Mouse (Mus musculus) CH12.LX (cell line): Measurements from ENCODE around the gene Inpp4b. TPM values are rescaled to one million over a fixed set of nuclear protein-coding genes. Genes with fewer than 3 reads are reported as not detected.

Experiments
- DNase-seq: peaks from one replicate; pipeline ENCODE4 v3.0.0-alpha.2; 2013; ENCODE audit errors: extremely low read depth
- H3K27ac ChIP-seq: 2 replicates; pipeline ENCODE4 v1.5.1; 2012; ENCODE audit warnings: low read depth, mild to moderate bottlenecking, control low read depth, moderate library complexity; ENCODE audit not compliant: insufficient read depth
- H3K27me3 ChIP-seq: replicated peaks from 2 replicates; pipeline ENCODE3; 2012; ENCODE audit warnings: inconsistent platforms
- H3K36me3 ChIP-seq, 2 experiments: replicated peaks in 1 of 2; 2 replicates each; pipeline versions ENCODE3 to v1.6.1; 2012; ENCODE audit warnings: inconsistent platforms in 1 of 2, low read length in 1 of 2, mild to moderate bottlenecking in 1 of 2, mixed read lengths in 1 of 2, moderate library complexity in 1 of 2; ENCODE audit not compliant: control insufficient read depth in 1 of 2, insufficient read depth in 1 of 2
- H3K4me1 ChIP-seq, 2 experiments: 2 replicates each; pipeline ENCODE4 v1.6.1; 2012; ENCODE audit warnings: inconsistent platforms in 1 of 2, moderate library complexity in 1 of 2; ENCODE audit not compliant: insufficient read depth in 2 of 2, control insufficient read depth in 1 of 2
- H3K4me2 ChIP-seq: 2 replicates; pipeline ENCODE4 v1.6.1; 2012; ENCODE audit warnings: low read depth, mild to moderate bottlenecking, control low read depth; ENCODE audit not compliant: poor library complexity, insufficient read depth, severe bottlenecking
- H3K4me3 ChIP-seq, 3 experiments: fragments of 150-350 bp in 1 of 3; sonication (generic) in 1 of 3; replicated peaks in 1 of 3; 2 replicates each; pipeline versions ENCODE3 to v1.5.1; 2011 to 2012; ENCODE audit warnings: low read depth in 2 of 3, low read length in 2 of 3, mild to moderate bottlenecking in 2 of 3, moderate library complexity in 2 of 3, control low read depth in 1 of 3, improper control_type of control experiment in 1 of 3, inconsistent platforms in 1 of 3, mixed read lengths in 1 of 3; ENCODE audit not compliant: poor library complexity in 1 of 3
- H3K79me2 ChIP-seq: replicated peaks from 2 replicates; pipeline ENCODE4 v1.6.1; 2012; ENCODE audit warnings: mild to moderate bottlenecking, moderate library complexity; ENCODE audit not compliant: control insufficient read depth, poor library complexity, insufficient read depth, severe bottlenecking; ENCODE audit errors: extremely low read depth
- H3K9ac ChIP-seq: 2 replicates; pipeline ENCODE4 v1.6.1; 2012; ENCODE audit warnings: low read depth, mild to moderate bottlenecking, control low read depth, moderate library complexity; ENCODE audit not compliant: insufficient read depth
- H3K9me3 ChIP-seq: replicated peaks from 2 replicates; pipeline ENCODE3; 2012; ENCODE audit warnings: low read length, inconsistent platforms, mixed read lengths
- CHD1 ChIP-seq: IDR thresholded peaks from 2 replicates; pipeline ENCODE4 v1.6.1; 2012; ENCODE audit warnings: low read depth, low read length, improper control_type of control experiment, inconsistent platforms
- CTCF ChIP-seq, 2 experiments: IDR thresholded peaks in 1 of 2; conservative IDR thresholded peaks in 1 of 2; 2 replicates each; pipeline ENCODE4 v1.5.1; 2011 to 2012; ENCODE audit warnings: low read depth in 2 of 2, low read length in 2 of 2, improper control_type of control experiment in 1 of 2, inconsistent platforms in 1 of 2, mild to moderate bottlenecking in 1 of 2, moderate library complexity in 1 of 2
- E2F4 ChIP-seq: IDR thresholded peaks from 2 replicates; pipeline ENCODE4 v1.6.1; 2011; ENCODE audit warnings: low read depth, low read length, improper control_type of control experiment; ENCODE audit not compliant: insufficient replicate concordance
- EP300 ChIP-seq: IDR thresholded peaks from 2 replicates; pipeline ENCODE4 v1.6.1; 2011; ENCODE audit warnings: low read length, improper control_type of control experiment
- ETS1 ChIP-seq: conservative IDR thresholded peaks from 2 replicates; pipeline ENCODE4 v1.6.1; 2012; ENCODE audit warnings: low read depth, mild to moderate bottlenecking, inconsistent platforms, low read length, improper control_type of control experiment, moderate library complexity
- IRF4 ChIP-seq: IDR thresholded peaks from 2 replicates; pipeline ENCODE4 v1.6.1; 2014; ENCODE audit warnings: low read depth, mild to moderate bottlenecking, inconsistent platforms, low read length, improper control_type of control experiment
- MAZ ChIP-seq: IDR thresholded peaks from 2 replicates; pipeline ENCODE4 v1.6.1; 2012; ENCODE audit warnings: low read depth, mild to moderate bottlenecking, inconsistent platforms, low read length, improper control_type of control experiment, moderate library complexity
- MEF2A ChIP-seq: IDR thresholded peaks from 2 replicates; pipeline ENCODE4 v1.6.1; 2014; ENCODE audit warnings: low read depth, mild to moderate bottlenecking, inconsistent platforms, low read length, improper control_type of control experiment, borderline replicate concordance
- MYC ChIP-seq: IDR thresholded peaks from 2 replicates; pipeline ENCODE4 v1.6.1; 2011; ENCODE audit warnings: low read depth, mild to moderate bottlenecking, improper control_type of control experiment, low read length
- NRF1 ChIP-seq: IDR thresholded peaks from 2 replicates; pipeline ENCODE4 v1.6.1; 2014; ENCODE audit warnings: low read depth, mild to moderate bottlenecking, inconsistent platforms, low read length, improper control_type of control experiment, moderate library complexity
- PAX5 ChIP-seq: IDR thresholded peaks from 2 replicates; pipeline ENCODE4 v1.6.1; 2012; ENCODE audit warnings: low read length, inconsistent platforms, mixed read lengths
- POLR2AphosphoS2 ChIP-seq: IDR thresholded peaks from 2 replicates; pipeline ENCODE4 v1.6.1; 2011; ENCODE audit warnings: low read depth, low read length, improper control_type of control experiment
- USF2 ChIP-seq: conservative IDR thresholded peaks from 2 replicates; pipeline ENCODE4 v1.6.1; 2011; ENCODE audit warnings: low read depth, low read length, improper control_type of control experiment
- ZC3H11A ChIP-seq: IDR thresholded peaks from 2 replicates; pipeline ENCODE4 v1.6.1; 2012; ENCODE audit warnings: low read depth, mild to moderate bottlenecking, inconsistent platforms, low read length, improper control_type of control experiment
- dilution Hi-C: fragments of 300-500 bp; cut with MboI; formaldehyde crosslinking; loops from 2 replicates; pipeline ENCODE4 v1.14.3; 2020; ENCODE audit warnings: low sequenced_read_pairs; ENCODE audit not compliant: extremely low pct_unique_long_range_greater_than_20kb, extremely low pct_ligation_motif_present
- in situ Hi-C: fragments of 300-500 bp; cut with MboI; formaldehyde crosslinking; loops from 3 replicates; pipeline ENCODE4 v1.14.3; 2019; ENCODE audit warnings: low sequenced_read_pairs, low pct_ligation_motif_present, low pct_unique_long_range_greater_than_20kb, mixed read lengths
- polyA plus RNA-seq: library from polyadenylated mRNA; unstranded; fragments of >175 nt; gene quantifications from 2 replicates; pipeline ENCODE4 v1.2.1, GENCODE M21; 2012; ENCODE audit warnings: low read depth; ENCODE audit not compliant: insufficient read length
- total RNA-seq, 2 experiments: library from RNA; depleted of rRNA; stranded (reverse); fragments of 300-350 nt in 1 of 2; fragments of >200 nt in 1 of 2; gene quantifications; 2 replicates each; pipeline ENCODE4 v1.2.3; 2012 to 2014

The Inpp4b gene
- total and polyA plus RNA-seq, 3 experiments, result 3.0 to 4.9 (median 3.4) TPM

DNA sequence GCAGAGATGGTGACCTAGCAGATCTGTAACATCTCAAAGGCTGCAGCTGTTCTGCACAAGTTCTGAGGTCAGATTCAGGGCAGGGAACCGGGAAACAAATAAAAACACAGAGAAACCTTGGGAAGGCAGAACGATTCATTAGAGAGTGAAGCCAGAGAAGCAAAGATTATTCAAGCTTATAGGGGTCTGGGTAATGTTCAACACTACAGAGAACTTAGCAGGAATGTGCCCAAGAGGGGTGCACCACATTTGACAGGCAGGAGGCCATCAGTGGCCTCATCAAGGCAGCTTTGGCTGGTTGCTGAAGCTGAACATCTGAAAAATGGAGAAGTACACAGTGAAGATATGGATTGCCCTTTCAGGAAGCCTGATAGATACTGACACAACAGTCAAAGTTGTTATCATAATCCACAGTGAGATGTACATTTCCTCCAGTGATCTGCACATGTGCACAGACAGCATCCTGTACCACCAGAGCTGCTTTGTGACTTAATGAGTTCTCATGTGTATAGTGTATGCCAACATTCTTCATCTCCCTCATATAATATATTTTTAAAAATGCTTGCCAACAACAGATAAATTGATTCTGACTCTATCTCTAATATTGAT, 148.8 kb downstream of the Inpp4b start:
- dilution Hi-C loops (no loop called here), in situ Hi-C loops (loop anchor here (10.0 kb wide), 1 partner anchor 324 kb away; no protein-coding TSS in a partner anchor)
- Histone ChIP-seq H3K27ac (no peak overlapping the region), H3K4me3 (no peak overlapping the region), H3K9ac (no peak overlapping the region), H3K79me2 (no peaks in the 10 kb centered on the region), H3K36me3 (no peaks in the 10 kb centered on the region), H3K27me3 (no peaks in the 10 kb centered on the region), H3K4me1 (peaks cover 0 to 14% of the 10 kb centered on the region in 2 experiments; a peak in 1 of 4 replicates), H3K4me2 (no peak overlapping the region), H3K9me3 (no peaks in the 10 kb centered on the region)
- TF ChIP-seq POLR2AphosphoS2, result no peak
- TF ChIP-seq IRF4, result no peak
- TF ChIP-seq CTCF (conservative IDR thresholded peaks at IDR 0.05 in 1 of 2, IDR thresholded peaks at IDR 0.05 in 1 of 2; ENCODE audit: low read depth in 2 of 2, low read length in 2 of 2), result no peak
- TF ChIP-seq MEF2A, result no peak
- no peak for TF ChIP-seq PAX5
- no peak for TF ChIP-seq CHD1
- TF ChIP-seq MAZ, result no peak
- TF ChIP-seq ETS1, result no peak
- DNase-seq, result no peak

DNA sequence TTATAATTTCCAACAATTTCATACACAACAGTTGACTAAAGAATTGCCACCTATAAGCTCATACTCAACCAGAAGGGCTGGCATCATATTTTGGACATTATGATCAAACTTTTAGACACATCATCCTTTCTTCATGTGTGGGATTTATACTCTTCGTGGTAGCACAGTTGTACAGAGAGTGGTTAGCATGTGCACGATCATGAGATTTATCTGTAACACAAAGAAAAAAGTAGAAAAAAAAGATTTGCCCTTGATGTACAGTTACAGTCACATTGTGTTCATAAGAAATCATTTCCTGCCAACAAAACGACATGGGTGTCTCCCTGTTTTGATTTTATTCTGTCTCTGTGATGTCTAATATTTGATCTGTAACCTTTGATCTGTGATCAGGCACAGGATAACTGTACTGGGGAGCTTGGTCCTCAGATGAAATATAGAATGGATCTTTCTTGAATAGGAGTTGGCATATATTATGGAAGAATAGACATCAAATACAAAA, 149.4 kb downstream of the Inpp4b start:
- no peak overlapping the region for H3K4me2 ChIP-seq
- H3K9ac ChIP-seq, result no peak overlapping the region
- H3K4me3 ChIP-seq, result no peak overlapping the region
- no peaks in the 10 kb centered on the region for H3K79me2 ChIP-seq
- peaks cover 0 to 14% of the 10 kb centered on the region in 2 experiments; a peak in 1 of 4 replicates for H3K4me1 ChIP-seq
- DNase-seq, result no peak
- in situ Hi-C loops (loop anchor here (10.0 kb wide), 1 partner anchor 323 kb away; no protein-coding TSS in a partner anchor), dilution Hi-C loops (no loop called here)
- no peak for TF ChIP-seq E2F4
- no peak for TF ChIP-seq EP300
- TF ChIP-seq USF2, result no peak
- no peak for TF ChIP-seq ETS1
- TF ChIP-seq ZC3H11A, result no peak
- no peak for TF ChIP-seq MYC
- no peak for TF ChIP-seq NRF1
- no peaks in the 10 kb centered on the region for H3K27me3 ChIP-seq
- H3K36me3 ChIP-seq, result no peaks in the 10 kb centered on the region
- H3K9me3 ChIP-seq, result no peaks in the 10 kb centered on the region
- H3K27ac ChIP-seq, result no peak overlapping the region
